Mouse (Mus musculus): ENCODE measurements around the gene Trim14.

Trim14 gene

GRCm38 (mm10) chr4:46475101-46475500 lies 60.8 kb downstream of the Trim14 start:
- no peak for DNase-seq

GRCm38 (mm10) chr4:46465740-46466139 lies 70.2 kb downstream of the Trim14 start:
- DNase-seq, result no peak

- DNase-seq, result no peak
Measured at GRCm38 (mm10) chr4:46463130-46463830, 72.7 kb downstream of the Trim14 start.

- no peak for DNase-seq
Measured at GRCm38 (mm10) chr4:46458411-46458810, 77.5 kb downstream of the Trim14 start.

- no peak for DNase-seq
Measured at GRCm38 (mm10) chr4:46457186-46457585, 78.8 kb downstream of the Trim14 start.

GRCm38 (mm10) chr4:46456762-46457161 lies 79.2 kb downstream of the Trim14 start:
- DNase-seq, result no peak

- no peak for DNase-seq
Measured at GRCm38 (mm10) chr4:46454097-46454864, 81.7 kb downstream of the Trim14 start.

GRCm38 (mm10) chr4:46452855-46453719 lies 82.9 kb downstream of the Trim14 start:
- no peak for DNase-seq

GRCm38 (mm10) chr4:46452481-46452850 lies 83.5 kb downstream of the Trim14 start:
- DNase-seq, result peak; percentile 22

GRCm38 (mm10) chr4:46451758-46452480 lies 84.0 kb downstream of the Trim14 start:
- peak; percentile 76 for DNase-seq

- peak; percentile 70 for DNase-seq
Measured at GRCm38 (mm10) chr4:46451240-46451757, 84.6 kb downstream of the Trim14 start.

- DNase-seq, result peak; percentile 93
Measured at GRCm38 (mm10) chr4:46450519-46451131, 85.3 kb downstream of the Trim14 start, which contains the start of gene Anp32b. Anp32b (plus strand) TSS chr4:46450902.

GRCm38 (mm10) chr4:46450020-46450518 lies 85.9 kb downstream of the Trim14 start:
- DNase-seq, result no peak

GRCm38 (mm10) chr4:46448886-46449285 lies 87.1 kb downstream of the Trim14 start:
- no peak for DNase-seq

- DNase-seq, result no peak
Measured at GRCm38 (mm10) chr4:46447461-46447860, 88.5 kb downstream of the Trim14 start.

- DNase-seq, result no peak
Measured at GRCm38 (mm10) chr4:46445237-46445945, 90.5 kb downstream of the Trim14 start.
